Mouse (Mus musculus): ENCODE results near the gene Clybl.

DNA sequence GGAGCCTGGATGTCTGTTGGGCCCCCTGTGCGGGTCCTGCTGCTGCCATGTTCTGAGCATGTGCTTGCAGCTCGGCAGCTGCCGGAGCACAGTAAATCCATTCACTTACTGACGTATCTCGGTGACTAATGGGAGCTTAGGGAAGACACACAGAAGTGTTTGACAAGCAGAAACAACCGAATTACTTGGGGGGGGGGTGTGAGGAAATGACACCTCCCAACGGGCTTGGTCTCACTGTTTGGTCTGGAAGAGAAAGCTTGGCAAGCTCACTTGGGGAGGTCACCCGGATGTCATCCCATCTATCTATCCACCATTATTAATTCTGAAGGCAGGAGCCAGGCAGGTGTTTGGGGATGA, 245.7 kb downstream of the Clybl start:
- no peak for TF ChIP-seq POLR2A (IDR thresholded peaks at IDR 0.05; ENCODE audit: extremely low read depth, insufficient read depth, low read length)
- TF ChIP-seq CTCF (IDR thresholded peaks at IDR 0.05; ENCODE audit: low read depth, low read length), result no peak
